Mouse (Mus musculus) forebrain, embryonic 12.5 days (tissue): ENCODE measurements at regions not wholly inside any gene's neighbourhood (a gene's known extent, or its start where the extent isn't known, plus 50 kb on each side); places are given as distances from the start of the nearest gene placed in this dataset.
"Not testable (repeated sequence)": the region's sequence is repeated elsewhere in the genome, so short reads cannot be mapped to it uniquely, and the experiment has no call there.

Experiments used
- ATAC-seq: fragments of 200-750 bp; cut with Nextera tagmentation; 2 replicates; pipeline ENCODE4 v1.8.0; 2017; ENCODE audit warnings: moderate TSS enrichment; ENCODE audit not compliant: low FRiP score
- H3K27ac ChIP-seq: fragments of 300-500 bp; sonication (generic); 2 replicates; pipeline ENCODE4 v1.5.1; 2016; ENCODE audit warnings: mild to moderate bottlenecking
- H3K27me3 ChIP-seq: fragments of 300-500 bp; sonication (generic); 2 replicates; pipeline ENCODE4 v1.6.1; 2016; ENCODE audit warnings: mild to moderate bottlenecking
- H3K36me3 ChIP-seq: fragments of 300-500 bp; sonication (generic); replicated peaks from 2 replicates; pipeline ENCODE4 v1.6.1; 2016; ENCODE audit warnings: mild to moderate bottlenecking
- H3K4me1 ChIP-seq: fragments of 300-500 bp; sonication (generic); 2 replicates; pipeline ENCODE4 v1.6.1; 2016
- H3K4me2 ChIP-seq: fragments of 300-500 bp; sonication (generic); 2 replicates; pipeline ENCODE4 v1.6.1; 2016; ENCODE audit warnings: mild to moderate bottlenecking, moderate library complexity
- H3K4me3 ChIP-seq: fragments of 300-500 bp; sonication (generic); replicated peaks from 2 replicates; pipeline ENCODE4 v1.5.1; 2016; ENCODE audit warnings: mild to moderate bottlenecking
- H3K9ac ChIP-seq: fragments of 300-500 bp; sonication (generic); 2 replicates; pipeline ENCODE4 v1.6.1; 2016; ENCODE audit warnings: mild to moderate bottlenecking
- H3K9me3 ChIP-seq: fragments of 300-500 bp; sonication (generic); 2 replicates; pipeline ENCODE4 v1.6.1; 2016
- WGBS: fragments of 180-500 bp; shearing (Covaris S2); methylation state at CpG from one replicate; pipeline ENCODE4 v1.1.7; 2016; 5-methylcytosine and 5-hydroxymethylcytosine counted together

DNA sequence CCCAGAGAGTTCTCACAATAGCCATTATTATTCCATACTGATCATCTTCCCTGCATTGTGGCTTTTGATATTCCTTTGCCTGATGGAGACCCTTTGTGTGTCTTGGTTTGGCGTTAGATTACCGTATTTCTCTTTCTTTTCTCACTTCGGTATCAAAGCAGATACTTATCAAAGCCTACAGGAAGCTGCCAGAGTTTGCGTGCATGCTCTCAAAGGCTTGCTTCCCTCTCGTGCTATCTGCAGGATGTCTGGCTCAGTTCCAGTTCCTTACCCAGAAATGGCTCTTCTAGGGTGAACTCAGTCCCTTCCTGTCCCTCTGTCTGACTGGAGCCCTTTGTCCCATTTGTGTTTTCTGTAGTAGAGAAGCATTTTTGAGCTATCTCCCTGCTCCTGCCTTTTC lies 124.5 kb upstream of the Stt3b start:
- H3K27me3 ChIP-seq = no peaks in the 10 kb centered on the region
- no peaks in the 10 kb centered on the region for H3K4me1 ChIP-seq
- ATAC-seq = no peak
- H3K9ac ChIP-seq = no peak overlapping the region
- H3K4me3 ChIP-seq = no peak overlapping the region
- WGBS = 20% methylated on average over 5 of the region's 5 CpGs
- no peak overlapping the region for H3K27ac ChIP-seq
- H3K36me3 ChIP-seq = no peaks in the 10 kb centered on the region; the same call in 1 of the 2 replicates
- H3K9me3 ChIP-seq = no peaks in the 10 kb centered on the region
- H3K4me2 ChIP-seq = no peak overlapping the region

GRCm38 (mm10) chr9:115436301-115436700 lies 126.1 kb upstream of the Stt3b start:
- no peaks in the 10 kb centered on the region for H3K9me3 ChIP-seq
- no peak for ATAC-seq
- H3K27ac ChIP-seq = no peak overlapping the region
- WGBS = 92% methylated on average over 3 of the region's 3 CpGs
- no peaks in the 10 kb centered on the region for H3K4me1 ChIP-seq
- H3K9ac ChIP-seq = no peak overlapping the region
- no peaks in the 10 kb centered on the region; the same call in 1 of the 2 replicates for H3K36me3 ChIP-seq
- H3K27me3 ChIP-seq = no peaks in the 10 kb centered on the region
- no peak overlapping the region for H3K4me2 ChIP-seq
- H3K4me3 ChIP-seq = no peak overlapping the region

DNA sequence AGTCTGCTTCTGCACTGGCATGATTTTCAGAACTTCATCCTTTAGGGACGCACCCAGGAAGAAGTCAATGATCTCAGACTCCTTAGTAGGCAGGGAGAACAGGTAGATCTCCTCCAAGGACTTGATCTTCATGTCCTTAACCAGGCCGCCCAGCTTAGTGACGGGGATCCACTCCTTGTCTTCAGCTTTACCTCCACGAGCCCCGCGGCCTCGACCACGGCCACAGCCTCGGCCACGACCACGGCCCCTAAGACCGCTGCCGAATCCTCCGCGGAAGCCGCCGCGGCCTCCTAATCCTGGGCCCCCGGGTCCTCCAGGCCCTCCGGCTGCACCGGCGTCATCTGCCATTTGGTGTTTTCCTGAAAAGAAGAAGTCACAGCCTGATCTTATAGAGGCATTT lies 128.0 kb upstream of the Stt3b start:
- not testable (repeated sequence) for H3K27me3 ChIP-seq, H3K9ac ChIP-seq, H3K4me3 ChIP-seq, H3K36me3 ChIP-seq, ATAC-seq, H3K27ac ChIP-seq, H3K4me1 ChIP-seq, H3K4me2 ChIP-seq, H3K9me3 ChIP-seq
- WGBS = 96% methylated on average over 22 of the region's 22 CpGs

- no peak for ATAC-seq
- no peak overlapping the region for H3K4me3 ChIP-seq
- H3K27me3 ChIP-seq = no peaks in the 10 kb centered on the region
- no peak overlapping the region for H3K4me2 ChIP-seq
- H3K27ac ChIP-seq = no peak overlapping the region
- no peaks in the 10 kb centered on the region for H3K9me3 ChIP-seq
- no peaks in the 10 kb centered on the region for H3K36me3 ChIP-seq
- 89% methylated on average over 11 of the region's 11 CpGs for WGBS
- H3K4me1 ChIP-seq = peaks cover 6% of the 10 kb centered on the region; the same call in 1 of the 2 replicates
- H3K9ac ChIP-seq = no peak overlapping the region
These were observed 136.5 kb upstream of the Stt3b start for GRCm38 (mm10) chr9:115446681-115447080.

DNA sequence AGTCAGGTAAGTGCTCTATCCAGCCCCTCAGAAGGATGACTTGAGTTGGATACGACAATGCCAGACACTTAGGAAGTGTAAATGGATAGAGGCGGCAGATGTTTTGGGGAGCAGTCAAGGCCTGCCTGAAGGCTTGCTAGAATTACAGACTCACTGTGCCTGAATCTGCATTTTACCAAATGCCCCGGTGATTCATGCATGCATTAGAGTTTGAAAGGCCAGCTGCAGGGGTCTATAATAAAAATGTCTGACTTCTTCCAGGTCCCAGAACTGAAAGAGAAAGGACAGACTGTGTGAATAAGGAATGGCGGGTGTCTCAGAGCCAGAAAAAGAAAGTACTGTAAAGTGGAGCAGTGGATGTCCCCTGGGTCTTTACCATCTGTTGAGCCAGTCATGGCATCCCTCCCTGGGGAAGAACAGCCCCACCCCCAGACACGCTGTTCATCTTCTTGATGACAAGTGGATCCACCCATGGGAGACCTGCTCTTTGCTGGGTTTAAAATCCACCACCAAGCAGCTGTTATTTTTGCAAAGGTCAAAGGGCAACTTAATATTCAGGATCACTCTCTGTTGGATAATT lies 140.6 kb upstream of the Stt3b start:
- no peaks in the 10 kb centered on the region for H3K27me3 ChIP-seq
- whole genome bisulfite sequencing = 84% methylated on average over 5 of the region's 5 CpGs
- no peaks in the 10 kb centered on the region for H3K9me3 ChIP-seq
- H3K9ac ChIP-seq = no peak overlapping the region
- H3K4me3 ChIP-seq = no peak overlapping the region
- no peaks in the 10 kb centered on the region for H3K36me3 ChIP-seq
- no peak overlapping the region for H3K4me2 ChIP-seq
- no peak for ATAC-seq
- H3K27ac ChIP-seq = no peak overlapping the region
- peaks cover 6% of the 10 kb centered on the region; the same call in 1 of the 2 replicates for H3K4me1 ChIP-seq

GRCm38 (mm10) chr9:115454771-115455170 lies 144.6 kb upstream of the Stt3b start:
- Histone ChIP-seq H3K27me3 (no peaks in the 10 kb centered on the region), H3K27ac (no peak overlapping the region), H3K36me3 (no peaks in the 10 kb centered on the region), H3K4me2 (no peak overlapping the region), H3K4me1 (peaks cover 14% of the 10 kb centered on the region), H3K9ac (no peak overlapping the region), H3K9me3 (no peaks in the 10 kb centered on the region), H3K4me3 (no peak overlapping the region)
- 77% methylated on average over 7 of the region's 7 CpGs for WGBS
- ATAC-seq = no peak

GRCm38 (mm10) chr9:115456121-115456520 lies 145.9 kb upstream of the Stt3b start:
- Histone ChIP-seq H3K36me3 (no peaks in the 10 kb centered on the region), H3K4me2 (no peak overlapping the region), H3K4me3 (no peak overlapping the region), H3K9me3 (no peaks in the 10 kb centered on the region), H3K4me1 (peaks cover 8% of the 10 kb centered on the region), H3K9ac (no peak overlapping the region), H3K27me3 (no peaks in the 10 kb centered on the region), H3K27ac (no peak overlapping the region)
- 16% methylated on average over 3 of the region's 3 CpGs for WGBS
- ATAC-seq = no peak

DNA sequence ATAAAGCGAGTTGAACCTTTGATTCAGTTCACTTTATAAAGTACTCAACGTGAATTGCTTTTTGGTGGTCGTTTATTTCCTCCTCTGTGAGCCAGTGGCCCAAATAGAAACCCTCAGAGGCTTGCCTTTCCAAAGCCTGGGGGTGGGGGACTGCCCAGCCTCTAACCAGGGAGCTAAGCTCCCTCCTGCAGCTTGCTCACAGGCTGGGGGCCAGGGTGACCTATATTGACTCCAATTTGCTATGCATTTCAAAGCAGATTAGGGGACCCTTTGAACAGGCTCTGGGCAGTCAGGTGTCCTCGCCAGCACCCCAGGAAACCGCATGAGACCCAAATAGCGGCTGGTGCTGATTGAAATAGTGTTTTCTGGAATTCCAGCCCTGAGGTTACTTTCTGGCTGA lies 146.4 kb upstream of the Stt3b start:
- Histone ChIP-seq H3K27me3 (no peaks in the 10 kb centered on the region), H3K4me1 (peaks cover 8% of the 10 kb centered on the region), H3K4me3 (no peak overlapping the region), H3K9ac (no peak overlapping the region), H3K36me3 (no peaks in the 10 kb centered on the region), H3K27ac (no peak overlapping the region), H3K4me2 (no peak overlapping the region), H3K9me3 (no peaks in the 10 kb centered on the region)
- no peak for ATAC-seq
- WGBS = 16% methylated on average over 6 of the region's 6 CpGs

GRCm38 (mm10) chr9:115457889-115458710 lies 147.9 kb upstream of the Stt3b start:
- H3K27me3 ChIP-seq = no peaks in the 10 kb centered on the region
- no peaks in the 10 kb centered on the region for H3K9me3 ChIP-seq
- ATAC-seq = no peak
- H3K27ac ChIP-seq = no peak overlapping the region
- 77% methylated on average over 21 of the region's 21 CpGs for WGBS
- no peaks in the 10 kb centered on the region for H3K36me3 ChIP-seq
- H3K4me1 ChIP-seq = peaks cover 8% of the 10 kb centered on the region
- no peak overlapping the region for H3K9ac ChIP-seq
- no peak overlapping the region for H3K4me3 ChIP-seq
- H3K4me2 ChIP-seq = no peak overlapping the region

DNA sequence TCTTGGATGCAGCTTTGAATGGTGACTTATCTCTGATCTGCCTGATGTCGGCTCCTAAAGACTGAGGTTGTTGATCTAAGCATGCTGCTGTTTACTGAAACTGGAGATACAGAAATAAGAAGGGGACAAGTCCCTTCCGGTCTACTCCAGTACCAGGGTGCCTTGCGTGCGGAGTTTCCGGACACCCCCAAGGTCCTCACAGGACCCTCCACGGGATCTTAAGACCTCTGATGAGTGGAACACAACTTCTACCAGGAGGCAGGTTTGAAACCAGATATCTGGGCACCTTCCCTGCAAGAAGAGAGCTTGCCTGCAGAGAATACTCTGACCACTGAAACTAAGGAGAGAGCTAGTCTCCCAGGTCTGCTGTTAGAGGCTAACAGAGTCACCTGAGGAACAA lies 148.9 kb upstream of the Stt3b start:
- not testable (repeated sequence) for H3K9ac ChIP-seq, H3K4me3 ChIP-seq, H3K9me3 ChIP-seq, H3K4me1 ChIP-seq, H3K36me3 ChIP-seq, H3K27me3 ChIP-seq, H3K4me2 ChIP-seq, H3K27ac ChIP-seq, ATAC-seq
- WGBS = 93% methylated on average over 6 of the region's 6 CpGs

DNA sequence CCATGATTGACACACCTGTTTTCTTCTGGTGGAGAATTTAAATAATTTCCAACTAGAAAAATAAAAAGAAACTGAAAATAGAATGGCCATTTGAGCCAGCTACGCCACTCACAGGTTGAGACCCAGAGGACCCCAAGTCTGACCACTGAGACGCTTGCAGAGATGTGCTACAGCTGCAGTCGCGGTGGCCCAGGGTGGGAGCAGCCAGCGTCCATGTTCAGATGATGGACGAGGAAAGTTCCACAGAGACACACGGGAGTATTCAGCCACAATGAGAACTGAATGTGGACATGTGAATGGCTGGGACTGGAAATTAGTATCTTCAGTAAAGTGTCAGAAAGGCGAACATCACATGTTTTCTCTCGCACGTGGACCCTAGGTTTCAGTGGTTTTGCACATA lies 155.1 kb upstream of the Stt3b start:
- Histone ChIP-seq H3K9ac (no peak overlapping the region), H3K4me1 (no peaks in the 10 kb centered on the region), H3K4me2 (no peak overlapping the region), H3K27me3 (no peaks in the 10 kb centered on the region), H3K36me3 (no peaks in the 10 kb centered on the region), H3K9me3 (no peaks in the 10 kb centered on the region), H3K4me3 (no peak overlapping the region), H3K27ac (no peak overlapping the region)
- 96% methylated on average over 10 of the region's 10 CpGs for WGBS
- no peak for ATAC-seq

DNA sequence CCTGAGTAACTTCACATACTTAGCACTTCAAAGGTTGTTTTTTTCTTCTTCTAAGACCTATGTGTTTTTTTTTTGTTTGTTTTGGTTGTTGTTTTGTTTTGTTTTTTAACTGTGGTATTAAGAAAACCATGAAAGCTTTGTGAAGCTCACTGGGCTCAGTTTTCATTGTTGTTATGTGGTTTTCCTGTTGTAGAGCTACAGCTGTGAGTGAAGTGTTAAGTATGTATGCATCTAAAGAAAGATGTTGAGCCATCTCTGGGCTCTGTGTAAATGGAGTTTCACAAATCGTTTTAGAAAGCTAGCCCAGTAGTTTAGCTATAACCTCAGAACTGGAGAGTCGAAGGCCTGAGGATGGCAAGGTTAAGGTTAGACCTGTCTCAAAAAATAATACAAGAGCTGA lies 158.4 kb upstream of the Stt3b start:
- Histone ChIP-seq H3K27me3 (no peaks in the 10 kb centered on the region), H3K36me3 (no peaks in the 10 kb centered on the region), H3K9ac (no peak overlapping the region), H3K27ac (no peak overlapping the region), H3K4me1 (no peaks in the 10 kb centered on the region), H3K9me3 (no peaks in the 10 kb centered on the region), H3K4me2 (no peak overlapping the region), H3K4me3 (no peak overlapping the region)
- 91% methylated on average over 2 of the region's 2 CpGs for WGBS
- no peak for ATAC-seq

DNA sequence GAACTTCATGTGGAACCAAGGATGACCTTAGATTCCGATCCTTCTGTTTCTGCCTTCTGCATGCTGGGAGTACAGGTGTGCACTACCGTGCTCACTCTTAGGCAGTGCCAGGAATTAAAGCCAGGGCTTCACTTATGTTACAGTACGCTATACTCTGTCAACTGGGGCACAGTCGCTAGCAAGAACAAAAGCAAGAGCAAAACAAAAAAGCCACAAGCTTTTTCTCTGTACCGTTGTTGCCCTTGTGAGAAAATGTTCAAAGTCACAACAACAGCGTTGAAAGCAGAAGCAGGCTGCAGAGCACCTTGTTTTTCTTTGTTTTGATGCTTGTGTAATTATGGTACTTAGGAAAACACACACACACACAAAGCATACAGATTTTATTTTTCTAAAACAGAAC lies 161.4 kb upstream of the Stt3b start:
- H3K4me1 ChIP-seq = no peaks in the 10 kb centered on the region
- H3K36me3 ChIP-seq = no peaks in the 10 kb centered on the region
- no peaks in the 10 kb centered on the region for H3K27me3 ChIP-seq
- H3K27ac ChIP-seq = no peak overlapping the region
- H3K4me3 ChIP-seq = no peak overlapping the region
- no peak overlapping the region for H3K9ac ChIP-seq
- H3K4me2 ChIP-seq = no peak overlapping the region
- 86% methylated on average over 6 of the region's 6 CpGs for WGBS
- H3K9me3 ChIP-seq = no peaks in the 10 kb centered on the region
- ATAC-seq = no peak
